Mouse (Mus musculus) MEL (cell line): ENCODE measurements around the gene Ahcyl2. TPM values are rescaled to one million over a fixed set of nuclear protein-coding genes. Genes with fewer than 3 reads are reported as not detected.

ENCODE experiments used
- DNase-seq: peaks from one replicate; pipeline ENCODE4 v3.0.0; 2011; ENCODE audit warnings: low read depth, low spot score
- H3K27ac ChIP-seq: 2 replicates; pipeline ENCODE4 v1.5.1; 2012; ENCODE audit warnings: low read depth, mild to moderate bottlenecking, control low read depth, low read length, moderate library complexity; ENCODE audit not compliant: control insufficient read depth
- H3K27me3 ChIP-seq, 2 experiments: fragments of 150-350 bp in 1 of 2; sonication (generic) in 1 of 2; 2 replicates each; pipeline ENCODE4 v1.6.1; 2012; ENCODE audit warnings: low read length in 2 of 2, mild to moderate bottlenecking in 2 of 2, improper control_type of control experiment in 1 of 2, moderate library complexity in 1 of 2; ENCODE audit not compliant: insufficient read depth in 2 of 2, control insufficient read depth in 1 of 2
- H3K36me3 ChIP-seq, 2 experiments: 2 replicates each; pipeline ENCODE4 v1.6.1; 2012 to 2014; ENCODE audit warnings: low read length in 2 of 2, improper control_type of control experiment in 1 of 2, inconsistent platforms in 1 of 2, mild to moderate bottlenecking in 1 of 2; ENCODE audit not compliant: insufficient read depth in 2 of 2, control insufficient read depth in 1 of 2
- H3K4me1 ChIP-seq, 2 experiments: fragments of 150-350 bp in 1 of 2; sonication (generic) in 1 of 2; 2 replicates each; pipeline ENCODE4 v1.6.1; 2012; ENCODE audit warnings: low read length in 2 of 2, improper control_type of control experiment in 1 of 2, mild to moderate bottlenecking in 1 of 2; ENCODE audit not compliant: insufficient read depth in 2 of 2, control insufficient read depth in 1 of 2
- H3K4me3 ChIP-seq, 2 experiments: fragments of 150-350 bp in 1 of 2; sonication (generic) in 1 of 2; 2 replicates each; pipeline ENCODE4 v1.5.1; 2012; ENCODE audit warnings: low read depth in 2 of 2, low read length in 2 of 2, mild to moderate bottlenecking in 2 of 2, moderate library complexity in 2 of 2, control low read depth in 1 of 2, improper control_type of control experiment in 1 of 2; ENCODE audit not compliant: control insufficient read depth in 1 of 2, insufficient read depth in 1 of 2
- H3K79me2 ChIP-seq: 2 replicates; pipeline ENCODE4 v1.6.1; 2012; ENCODE audit warnings: mild to moderate bottlenecking, low read length, moderate library complexity; ENCODE audit not compliant: control insufficient read depth, poor library complexity, insufficient read depth
- H3K9ac ChIP-seq: 2 replicates; pipeline ENCODE4 v1.6.1; 2012; ENCODE audit warnings: low read depth, mild to moderate bottlenecking, control low read depth, low read length, moderate library complexity; ENCODE audit not compliant: control insufficient read depth, poor library complexity, severe bottlenecking
- H3K9me3 ChIP-seq: fragments of 150-350 bp; sonication (generic); replicated peaks from 2 replicates; pipeline ENCODE4 v1.6.1; 2012; ENCODE audit warnings: mild to moderate bottlenecking, low read length, improper control_type of control experiment, moderate library complexity; ENCODE audit not compliant: insufficient read depth
- CHD1 ChIP-seq: IDR thresholded peaks from 2 replicates; pipeline ENCODE4 v1.6.1; 2012; ENCODE audit warnings: low read depth, mild to moderate bottlenecking, inconsistent platforms, low read length, improper control_type of control experiment
- CHD2 ChIP-seq: IDR thresholded peaks from 2 replicates; pipeline ENCODE4 v1.6.1; 2011; ENCODE audit warnings: low read length, improper control_type of control experiment
- CTCF ChIP-seq, 3 experiments: IDR thresholded peaks in 2 of 3; conservative IDR thresholded peaks in 1 of 3; 2 replicates each; pipeline ENCODE4 v1.5.1; 2011 to 2012; ENCODE audit warnings: low read length in 3 of 3, low read depth in 2 of 3, mild to moderate bottlenecking in 2 of 3, improper control_type of control experiment in 1 of 3, inconsistent platforms in 1 of 3, mixed read lengths in 1 of 3, moderate library complexity in 1 of 3; ENCODE audit not compliant: control insufficient read depth in 1 of 3, insufficient read depth in 1 of 3, poor library complexity in 1 of 3, severe bottlenecking in 1 of 3
- ELF1 ChIP-seq: IDR thresholded peaks from 2 replicates; pipeline ENCODE4 v1.6.1; 2014; ENCODE audit warnings: low read depth, mild to moderate bottlenecking, inconsistent platforms, low read length, improper control_type of control experiment, moderate library complexity
- EP300 ChIP-seq, 2 experiments: IDR thresholded peaks; 2 replicates each; pipeline ENCODE4 v1.6.1; 2011; ENCODE audit warnings: improper control_type of control experiment in 2 of 2, low read length in 2 of 2, low read depth in 1 of 2, mild to moderate bottlenecking in 1 of 2
- ETS1 ChIP-seq: IDR thresholded peaks from 2 replicates; pipeline ENCODE4 v1.6.1; 2012; ENCODE audit warnings: low read depth, mild to moderate bottlenecking, inconsistent platforms, low read length, improper control_type of control experiment, moderate library complexity
- KAT2A ChIP-seq: conservative IDR thresholded peaks from 2 replicates; pipeline ENCODE4 v1.6.1; 2012; ENCODE audit warnings: low read depth, low read length, improper control_type of control experiment, inconsistent platforms
- MAFK ChIP-seq: IDR thresholded peaks from 2 replicates; pipeline ENCODE4 v1.6.1; 2011; ENCODE audit warnings: low read depth, mild to moderate bottlenecking, low read length, improper control_type of control experiment, borderline replicate concordance
- MAX ChIP-seq: IDR thresholded peaks from 2 replicates; pipeline ENCODE4 v1.6.1; 2011; ENCODE audit warnings: low read length, improper control_type of control experiment
- MAZ ChIP-seq: IDR thresholded peaks from 2 replicates; pipeline ENCODE4 v1.6.1; 2012; ENCODE audit warnings: low read depth, mild to moderate bottlenecking, inconsistent platforms, low read length, improper control_type of control experiment
- MEF2A ChIP-seq: IDR thresholded peaks from 2 replicates; pipeline ENCODE4 v1.6.1; 2014; ENCODE audit warnings: low read depth, mild to moderate bottlenecking, inconsistent platforms, low read length, improper control_type of control experiment; ENCODE audit not compliant: poor library complexity, insufficient replicate concordance, severe bottlenecking; ENCODE audit errors: extremely low read depth
- MYB ChIP-seq: IDR thresholded peaks from 2 replicates; pipeline ENCODE4 v1.6.1; 2011; ENCODE audit warnings: mild to moderate bottlenecking, low read depth, low read length, improper control_type of control experiment
- MYC ChIP-seq: IDR thresholded peaks from 2 replicates; pipeline ENCODE4 v1.6.1; 2011; ENCODE audit warnings: low read depth, mild to moderate bottlenecking, low read length, improper control_type of control experiment, moderate library complexity
- NELFE ChIP-seq: IDR thresholded peaks from 2 replicates; pipeline ENCODE4 v1.6.1; 2011; ENCODE audit warnings: low read depth, low read length, improper control_type of control experiment
- NRF1 ChIP-seq: IDR thresholded peaks from 2 replicates; pipeline ENCODE4 v1.6.1; 2014; ENCODE audit warnings: low read depth, mild to moderate bottlenecking, inconsistent platforms, low read length, improper control_type of control experiment, moderate library complexity; ENCODE audit not compliant: poor library complexity, insufficient read depth, severe bottlenecking
- POLR2AphosphoS2 ChIP-seq: IDR thresholded peaks from 2 replicates; pipeline ENCODE4 v1.6.1; 2011; ENCODE audit warnings: low read length, improper control_type of control experiment
- RAD21 ChIP-seq: IDR thresholded peaks from 2 replicates; pipeline ENCODE4 v1.6.1; 2011; ENCODE audit warnings: mild to moderate bottlenecking, low read depth, low read length, improper control_type of control experiment
- RCOR1 ChIP-seq: IDR thresholded peaks from 2 replicates; pipeline ENCODE4 v1.6.1; 2012; ENCODE audit warnings: low read depth, mild to moderate bottlenecking, inconsistent platforms, low read length, improper control_type of control experiment
- SMC3 ChIP-seq: IDR thresholded peaks from 2 replicates; pipeline ENCODE4 v1.6.1; 2011; ENCODE audit warnings: low read depth, low read length, improper control_type of control experiment
- TAL1 ChIP-seq: IDR thresholded peaks from 2 replicates; pipeline ENCODE4 v1.6.1; 2012; ENCODE audit warnings: mild to moderate bottlenecking, inconsistent platforms, low read length, moderate library complexity, mixed read lengths
- TBP ChIP-seq: IDR thresholded peaks from 2 replicates; pipeline ENCODE4 v1.8.0; 2011; ENCODE audit warnings: low read depth, low read length, improper control_type of control experiment
- TCF12 ChIP-seq: IDR thresholded peaks from 2 replicates; pipeline ENCODE4 v1.6.1; 2014; ENCODE audit warnings: low read depth, mild to moderate bottlenecking, inconsistent platforms, low read length, improper control_type of control experiment, moderate library complexity
- USF1 ChIP-seq: IDR thresholded peaks from 2 replicates; pipeline ENCODE4 v1.6.1; 2014; ENCODE audit warnings: low read depth, mild to moderate bottlenecking, inconsistent platforms, low read length, improper control_type of control experiment, moderate library complexity
- ZC3H11A ChIP-seq: IDR thresholded peaks from 2 replicates; pipeline ENCODE4 v1.6.1; 2012; ENCODE audit warnings: low read depth, mild to moderate bottlenecking, inconsistent platforms, low read length, improper control_type of control experiment
- ZKSCAN1 ChIP-seq: IDR thresholded peaks from 2 replicates; pipeline ENCODE4 v1.6.1; 2012; ENCODE audit warnings: low read depth, mild to moderate bottlenecking, inconsistent platforms, low read length, improper control_type of control experiment, moderate library complexity
- polyA plus RNA-seq, 2 experiments: library from polyadenylated mRNA; stranded (reverse) in 1 of 2; unstranded in 1 of 2; fragments of >175 nt in 1 of 2; fragments of >200 nt in 1 of 2; gene quantifications; 2 replicates each; pipeline versions ENCODE4 v1.2.1 to v1.2.4; 2012; ENCODE audit warnings: low replicate concordance in 2 of 2, low read depth in 1 of 2; ENCODE audit not compliant: insufficient read length in 2 of 2, insufficient read depth in 1 of 2, missing spikeins in 1 of 2
- total RNA-seq: library from RNA; depleted of rRNA; stranded (reverse); fragments of 300-350 nt; gene quantifications from 2 replicates; pipeline ENCODE4 v1.2.3, GENCODE M21; 2012

Gene Ahcyl2
- total and polyA plus RNA-seq, 3 experiments, result 16.9 to 17.0 TPM; not detected in 1

DNA sequence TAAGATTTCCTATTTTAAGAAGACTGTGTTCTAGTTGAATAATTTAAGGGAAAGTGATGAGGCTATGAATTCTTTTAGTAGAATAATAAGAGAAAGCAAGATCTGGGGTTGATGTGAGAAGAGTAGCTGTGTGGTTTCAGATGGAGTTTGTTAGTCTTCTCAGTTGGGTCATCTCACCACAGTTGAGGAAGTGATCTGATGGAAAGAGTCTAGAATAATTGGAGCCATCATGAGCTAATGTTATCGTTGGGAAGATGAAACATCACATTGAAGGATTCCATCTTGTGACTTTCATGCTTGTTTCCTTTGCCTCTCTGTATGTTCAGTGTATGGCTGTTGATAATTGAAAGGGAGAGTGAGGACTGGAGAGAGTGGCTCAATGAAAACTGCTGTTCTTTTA, 35.2 kb downstream of the Ahcyl2 start:
- no peak overlapping the region for H3K9ac ChIP-seq
- H3K4me3 ChIP-seq, result no peak overlapping the region
- DNase-seq, result no peak
- no peaks in the 10 kb centered on the region for H3K9me3 ChIP-seq
- peaks cover 0 to under 1% of the 10 kb centered on the region in 2 experiments; a peak in 1 of 4 replicates for H3K4me1 ChIP-seq
- peaks cover 0 to 2% of the 10 kb centered on the region in 2 experiments; a peak in 3 of 4 replicates for H3K36me3 ChIP-seq
- TF ChIP-seq KAT2A (no peak), CTCF (IDR thresholded peaks at IDR 0.05 in 2 of 3, conservative IDR thresholded peaks at IDR 0.05 in 1 of 3; ENCODE audit: control insufficient read depth in 1 of 3, insufficient read depth in 1 of 3, low read depth in 2 of 3, low read length in 3 of 3, poor library complexity in 1 of 3, severe bottlenecking in 1 of 3) (no peak)
- TF ChIP-seq, all 39 proteins: peak for 0
- H3K27me3 ChIP-seq, result no peaks in the 10 kb centered on the region
- H3K27ac ChIP-seq, result no peak overlapping the region
- no peaks in the 10 kb centered on the region for H3K79me2 ChIP-seq

GRCm38 (mm10) chr6:29804006-29804405, 36.2 kb downstream of the Ahcyl2 start:
- TF ChIP-seq NELFE (no peak), EP300 (IDR thresholded peaks at IDR 0.05; ENCODE audit: low read depth in 1 of 2, low read length in 2 of 2) (no peak), ZC3H11A (no peak), ETS1 (no peak), POLR2AphosphoS2 (no peak), MEF2A (no peak), MYC (no peak), SMC3 (no peak), RAD21 (no peak), TAL1 (no peak), KAT2A (no peak), RCOR1 (no peak), TCF12 (no peak), ZKSCAN1 (no peak)
- DNase-seq, result no peak
- no peaks in the 10 kb centered on the region for H3K79me2 ChIP-seq
- no peak overlapping the region for H3K9ac ChIP-seq
- peaks cover 0 to 2% of the 10 kb centered on the region in 2 experiments; a peak in 2 of 4 replicates for H3K36me3 ChIP-seq
- no peaks in the 10 kb centered on the region for H3K27me3 ChIP-seq
- H3K27ac ChIP-seq, result no peak overlapping the region
- no peaks in the 10 kb centered on the region for H3K9me3 ChIP-seq
- H3K4me3 ChIP-seq, result no peak overlapping the region
- no peaks in the 10 kb centered on the region for H3K4me1 ChIP-seq

DNA sequence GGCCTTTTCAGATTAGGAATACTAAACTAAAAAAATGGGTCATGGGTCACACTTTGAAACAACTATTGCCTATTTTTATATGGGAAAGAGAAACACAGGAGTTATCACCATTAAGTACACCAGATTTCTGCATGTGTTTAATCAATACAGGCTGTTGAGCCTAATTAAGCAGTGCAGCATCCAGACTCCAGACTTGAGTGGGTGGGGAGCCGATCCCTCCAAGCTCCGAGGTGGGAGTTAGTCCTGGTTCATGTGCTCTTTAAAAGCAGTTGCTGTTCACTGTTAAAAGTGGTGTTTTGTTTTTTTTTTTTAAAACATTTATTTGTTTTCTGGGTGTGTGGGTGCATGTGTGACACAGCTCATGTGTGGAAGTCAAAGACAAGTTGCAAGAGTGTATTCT, 37.6 kb downstream of the Ahcyl2 start:
- Histone ChIP-seq H3K27ac (no peak overlapping the region), H3K9ac (no peak overlapping the region), H3K79me2 (no peaks in the 10 kb centered on the region), H3K4me3 (no peak overlapping the region), H3K36me3 (peaks cover 0 to 2% of the 10 kb centered on the region in 2 experiments; a peak in 2 of 4 replicates), H3K4me1 (no peaks in the 10 kb centered on the region), H3K9me3 (no peaks in the 10 kb centered on the region), H3K27me3 (no peaks in the 10 kb centered on the region)
- TF ChIP-seq RCOR1 (no peak), SMC3 (no peak), TCF12 (no peak), CHD1 (no peak), MAFK (no peak), MAZ (no peak), ELF1 (no peak), KAT2A (no peak), CHD2 (no peak), MYB (no peak), USF1 (no peak), CTCF (IDR thresholded peaks at IDR 0.05 in 2 of 3, conservative IDR thresholded peaks at IDR 0.05 in 1 of 3; ENCODE audit: control insufficient read depth in 1 of 3, insufficient read depth in 1 of 3, low read depth in 2 of 3, low read length in 3 of 3, poor library complexity in 1 of 3, severe bottlenecking in 1 of 3) (no peak), EP300 (IDR thresholded peaks at IDR 0.05; ENCODE audit: low read depth in 1 of 2, low read length in 2 of 2) (no peak), NRF1 (no peak), MAX (no peak), TBP (no peak)
- no peak for DNase-seq
